Mouse (Mus musculus): ENCODE measurements around the gene Ttc9.

Ttc9 gene

DNA sequence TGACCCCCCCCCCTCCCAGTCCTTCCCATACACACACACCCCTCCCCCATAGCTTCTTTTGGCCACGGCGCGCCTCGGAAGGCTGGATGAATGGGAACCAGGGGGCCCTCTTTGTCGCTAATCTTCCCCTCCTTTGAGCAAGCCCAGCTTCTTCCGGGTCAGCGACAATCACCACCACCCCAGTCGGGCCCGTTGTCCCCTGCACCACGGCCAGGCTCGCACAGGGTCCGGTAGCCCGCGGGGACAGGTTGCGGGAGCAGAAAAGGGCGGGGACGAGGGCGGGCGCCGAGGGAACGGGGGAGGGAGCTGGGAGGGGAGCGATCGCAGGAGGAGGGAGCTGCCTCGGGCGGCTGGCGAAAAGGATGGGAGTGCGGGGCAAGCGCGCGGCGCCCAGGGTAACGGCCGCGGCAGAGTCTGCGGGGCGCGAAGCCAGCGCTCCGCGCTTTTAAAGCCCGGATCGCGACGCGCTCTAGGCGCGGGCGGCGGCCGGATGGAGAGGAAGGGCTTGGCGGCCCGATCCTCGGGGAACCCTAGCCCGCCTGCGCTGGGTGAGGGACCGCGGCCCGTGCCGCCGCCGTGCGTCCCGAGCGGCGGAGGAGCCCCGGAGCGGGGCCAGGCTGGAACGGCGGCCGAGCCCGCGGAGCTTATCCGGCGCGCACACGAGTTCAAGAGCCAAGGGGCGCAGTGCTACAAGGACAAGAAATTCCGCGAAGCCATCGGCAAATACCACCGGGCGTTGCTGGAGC is at the start of gene Ttc9:
Gene Ttc9 (plus strand): TSS at position 335 of the 746 bp plus-strand sequence.
- DNase-seq (ENCODE audit: low read depth, low spot score), result peak; percentile 9

DNA sequence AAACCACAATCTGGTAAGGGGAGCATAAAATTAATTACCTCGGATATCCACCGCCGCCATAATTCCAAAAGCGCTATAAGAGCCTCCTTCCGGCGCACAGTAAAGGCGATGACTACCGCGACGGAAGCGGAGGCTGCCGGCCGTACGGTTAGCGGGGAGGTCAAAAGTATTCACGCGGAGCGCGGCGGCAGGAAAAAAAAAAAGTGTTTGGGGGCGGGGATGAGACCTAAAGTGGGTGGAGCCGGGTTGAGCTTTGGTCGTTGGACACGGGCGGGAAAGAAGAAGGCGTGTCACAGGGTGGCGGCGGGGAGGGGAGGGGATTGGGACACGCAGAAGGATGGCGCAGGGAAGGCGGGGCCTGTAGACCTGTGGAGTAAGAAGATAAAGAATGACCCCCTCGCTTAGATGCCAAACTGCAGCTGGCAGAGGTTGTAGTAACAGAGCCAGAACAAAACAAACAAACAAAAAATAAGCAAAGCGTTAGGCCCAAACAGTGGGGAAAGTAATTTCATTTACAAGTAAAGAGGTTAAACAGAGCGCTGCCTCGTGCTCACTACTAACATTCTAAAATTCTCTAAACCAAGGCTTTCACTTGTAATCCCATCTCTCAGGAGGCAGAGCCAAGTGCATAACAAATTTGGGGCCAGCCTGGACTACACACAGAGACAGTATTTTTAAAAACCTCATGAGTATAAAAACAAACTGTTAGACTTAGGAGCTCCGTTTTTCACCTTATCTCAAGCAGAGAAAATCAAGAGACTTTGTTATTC is 36.0 kb upstream of the Ttc9 start, which contains the start of gene Med6:
Gene Med6 (minus strand): TSS at position 107 of the 770 bp plus-strand sequence.
- DNase-seq (ENCODE audit: low read depth, low spot score), result peak; percentile 97

DNA sequence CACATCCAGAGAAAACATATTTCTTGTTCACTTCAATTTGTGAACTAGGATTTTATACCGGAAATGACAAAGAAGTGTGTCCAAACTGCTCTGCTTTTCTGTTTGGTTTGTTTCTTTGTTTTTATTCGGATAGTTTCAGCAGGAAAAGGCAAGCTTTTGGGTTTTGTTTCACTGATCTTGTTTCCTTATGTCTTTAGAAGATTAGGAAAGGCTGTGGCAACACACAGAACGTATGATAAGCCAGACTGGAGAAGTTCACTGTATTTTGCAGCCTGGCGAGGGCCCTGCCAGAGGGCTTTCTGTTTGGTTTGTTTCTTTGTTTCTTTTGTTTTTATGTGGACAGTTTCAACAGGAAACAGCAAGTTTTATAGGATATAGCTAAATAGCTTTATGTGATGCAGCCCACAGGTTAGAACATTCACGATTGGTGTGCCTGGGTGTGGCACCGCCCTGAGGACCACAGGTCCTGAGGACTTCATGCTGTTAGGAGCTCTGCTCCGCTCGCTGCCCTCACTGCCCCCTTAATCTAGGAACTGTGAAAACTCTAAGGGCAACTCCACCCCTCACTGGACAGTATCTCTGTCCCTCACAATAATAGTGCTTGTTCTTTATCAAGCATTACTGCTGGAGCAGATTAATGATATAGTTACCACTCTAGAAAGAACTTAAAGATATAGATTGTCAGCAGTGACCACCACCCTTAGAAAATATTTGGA is 34.3 kb upstream of the Ttc9 start:
- no peak for DNase-seq (ENCODE audit: low read depth, low spot score)

DNA sequence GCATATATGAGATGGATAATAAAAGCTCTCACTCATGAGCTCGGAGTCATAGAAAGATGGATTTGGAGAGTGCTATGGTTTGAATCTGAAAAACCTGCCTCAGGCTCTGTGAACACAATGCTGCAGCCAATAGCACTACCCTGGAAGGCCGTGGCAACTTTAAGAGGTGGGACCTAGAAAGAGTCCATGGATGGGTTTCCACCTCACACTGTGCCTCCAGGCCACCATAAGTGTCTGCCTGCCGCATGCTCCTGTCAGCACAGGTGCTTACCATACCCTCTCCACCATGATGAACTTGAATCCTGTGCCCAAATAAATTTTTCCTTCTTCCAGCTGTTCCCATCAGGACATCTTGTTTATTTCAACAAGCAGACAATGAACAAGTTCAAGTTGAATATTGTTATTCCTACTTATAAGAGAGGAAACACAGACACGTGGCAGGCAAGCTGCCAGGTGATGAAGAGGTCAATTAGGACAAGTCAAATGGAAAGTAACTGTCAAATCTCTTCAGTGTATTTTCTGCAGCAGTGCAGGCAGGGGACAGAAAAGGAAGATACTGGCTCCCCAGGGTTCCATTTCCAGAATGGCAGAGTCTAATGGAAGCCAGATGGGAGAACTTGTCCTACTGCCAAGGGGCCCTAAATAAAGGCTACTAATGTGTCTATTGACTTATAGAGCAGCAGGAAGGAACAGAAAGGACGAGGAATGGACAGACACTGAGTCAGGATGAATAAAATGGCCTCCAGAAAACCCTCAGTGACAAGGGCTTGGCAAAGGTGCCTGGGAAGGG is 25.9 kb upstream of the Ttc9 start:
- DNase-seq (ENCODE audit: low read depth, low spot score), result no peak

DNA sequence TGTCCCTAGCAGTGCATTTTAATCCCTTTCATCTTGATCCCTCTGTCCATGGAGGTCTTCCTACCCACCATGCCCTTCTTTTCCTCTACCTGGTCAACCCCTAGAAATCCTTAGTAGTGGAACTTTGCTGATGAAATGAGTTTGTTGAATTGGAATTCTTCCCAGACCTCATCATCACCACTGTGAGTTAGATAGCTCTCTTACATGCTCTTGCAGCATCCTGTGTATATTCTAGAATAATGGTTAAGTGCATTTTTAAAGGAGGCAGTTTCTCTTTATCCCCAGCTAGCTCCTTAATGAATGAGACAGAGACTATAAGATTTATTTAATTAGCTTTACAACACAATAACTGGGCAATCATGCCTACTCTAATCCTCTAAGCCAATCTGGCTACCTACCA is 21.6 kb upstream of the Ttc9 start:
- no peak for DNase-seq (ENCODE audit: low read depth, low spot score)

DNA sequence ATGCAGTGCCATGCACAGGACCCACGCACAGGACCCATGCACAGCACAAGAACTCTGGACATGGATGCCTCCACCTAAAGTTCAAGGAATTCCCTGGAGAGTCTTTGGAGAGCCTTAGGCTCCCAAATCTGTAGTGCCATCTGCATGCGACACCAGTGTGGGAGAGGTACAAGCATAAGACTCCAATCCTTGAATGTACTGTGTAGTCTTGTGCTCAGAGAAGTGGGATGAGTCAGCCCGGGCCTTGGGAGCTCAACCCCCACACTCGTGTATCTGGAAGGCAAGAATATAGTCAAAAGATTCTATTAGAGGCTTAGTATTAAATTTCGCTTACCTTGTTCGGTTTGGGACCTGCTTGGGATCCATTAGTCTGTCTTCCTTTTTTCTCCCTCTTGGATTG is 15.2 kb upstream of the Ttc9 start:
- no peak for DNase-seq (ENCODE audit: low read depth, low spot score)

DNA sequence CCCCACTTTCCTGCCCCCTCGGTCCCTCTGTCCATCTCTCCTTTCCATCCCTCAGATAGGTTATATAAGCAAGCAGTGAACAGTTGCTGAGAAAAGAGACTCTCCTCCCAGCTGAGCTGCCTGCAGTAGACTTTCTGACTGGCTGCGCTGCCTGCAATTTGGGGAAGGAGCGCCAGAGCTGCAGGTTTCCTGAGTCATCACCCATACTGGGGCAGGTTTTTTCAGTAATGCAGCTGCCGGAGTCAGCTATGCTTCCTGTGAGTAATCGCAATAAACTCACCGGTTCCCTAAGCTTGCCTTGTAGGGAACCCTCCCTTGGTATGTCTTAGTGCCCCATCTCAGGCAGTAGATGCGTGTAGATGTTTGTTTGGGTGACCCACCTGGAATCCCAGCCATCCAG is 14.1 kb upstream of the Ttc9 start:
- no peak for DNase-seq (ENCODE audit: low read depth, low spot score)

DNA sequence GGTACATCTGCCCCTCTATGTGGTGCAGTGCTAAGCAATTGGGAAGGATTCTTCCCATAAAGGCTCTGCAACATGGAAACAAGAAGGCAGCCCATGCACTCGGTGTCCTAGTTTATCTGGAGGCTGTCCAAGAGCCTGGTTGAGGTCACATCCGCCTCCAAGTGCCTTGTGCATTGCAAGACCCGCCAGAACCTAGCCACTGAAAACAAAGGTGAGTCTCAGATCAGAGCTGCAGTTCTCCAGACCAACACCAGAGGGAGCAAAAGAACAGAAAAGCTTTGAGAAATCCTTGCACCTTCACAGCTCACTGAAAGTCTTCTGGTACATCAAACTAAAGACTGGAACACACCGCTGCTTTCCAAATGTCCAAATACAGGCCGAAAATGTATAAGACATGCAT is 11.7 kb upstream of the Ttc9 start:
- DNase-seq (ENCODE audit: low read depth, low spot score), result peak; percentile 81

DNA sequence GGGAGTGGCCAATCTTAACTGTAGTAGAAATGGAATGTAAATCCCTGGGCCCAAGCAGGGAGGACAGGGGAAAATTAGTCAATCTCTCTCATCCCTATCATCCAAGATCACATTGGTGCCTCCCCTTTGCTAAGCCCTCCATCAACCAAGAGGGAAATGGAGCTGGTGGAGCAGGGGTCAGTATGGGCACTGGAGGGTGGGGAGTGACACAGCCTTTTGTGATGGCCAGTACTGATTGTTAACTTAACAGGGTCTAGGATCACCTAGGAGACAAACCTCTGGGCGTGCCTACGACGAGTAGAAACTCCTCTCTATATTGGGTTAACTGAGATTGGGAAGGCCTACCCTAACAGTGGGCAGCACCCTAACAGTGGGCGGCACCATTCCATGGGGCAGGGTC is 7.7 kb upstream of the Ttc9 start:
- DNase-seq (ENCODE audit: low read depth, low spot score), result no peak

DNA sequence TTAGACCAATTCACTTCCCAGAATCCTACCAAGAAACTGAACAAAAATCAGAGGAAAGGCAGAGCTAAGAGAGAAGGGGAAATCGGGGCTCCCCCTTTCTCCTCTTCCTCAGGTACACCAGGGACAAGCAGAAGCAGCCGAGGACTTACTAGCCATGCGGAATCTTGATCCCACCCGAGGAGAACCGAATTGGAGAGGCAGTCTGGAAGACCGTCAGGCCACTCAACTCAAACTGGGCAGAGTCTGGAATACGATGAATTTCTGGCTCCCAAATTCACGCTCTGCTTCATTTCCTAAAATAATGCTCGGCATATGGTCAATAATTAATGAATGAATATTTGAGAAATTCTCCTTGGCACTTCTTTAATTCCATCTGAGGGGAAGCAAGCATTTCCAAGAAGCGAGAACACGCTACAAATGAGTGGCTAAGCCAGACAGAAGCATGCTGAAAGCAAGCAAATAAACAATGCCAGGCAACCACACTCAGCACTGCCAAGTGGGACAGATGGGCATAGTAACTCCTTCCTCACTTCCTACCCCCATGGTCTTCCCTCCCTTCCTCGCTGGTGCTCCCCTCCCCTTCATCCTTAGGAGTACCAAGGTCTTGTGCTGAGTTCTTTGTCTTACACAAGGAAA is 4.7 kb upstream of the Ttc9 start:
- no peak for DNase-seq (ENCODE audit: low read depth, low spot score)

DNA sequence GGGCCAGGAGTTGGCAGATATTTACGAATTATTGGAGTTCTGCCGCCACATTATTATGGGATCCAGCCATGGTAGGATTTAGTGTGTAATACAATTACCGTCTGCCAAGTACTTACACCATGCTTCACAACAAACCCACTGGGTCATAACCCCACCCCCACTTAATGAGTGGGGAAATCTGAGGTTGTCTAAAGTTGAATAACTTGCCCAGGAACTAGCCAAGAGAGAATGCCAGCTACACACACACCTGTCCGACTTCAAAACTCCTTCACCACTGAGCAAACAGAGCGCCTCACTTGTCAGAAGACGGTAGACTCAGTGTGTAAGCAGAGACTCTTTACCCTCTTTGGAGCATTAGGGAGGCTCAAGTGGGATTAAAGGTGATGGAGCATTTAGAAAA is 3.6 kb upstream of the Ttc9 start:
- no peak for DNase-seq (ENCODE audit: low read depth, low spot score)

DNA sequence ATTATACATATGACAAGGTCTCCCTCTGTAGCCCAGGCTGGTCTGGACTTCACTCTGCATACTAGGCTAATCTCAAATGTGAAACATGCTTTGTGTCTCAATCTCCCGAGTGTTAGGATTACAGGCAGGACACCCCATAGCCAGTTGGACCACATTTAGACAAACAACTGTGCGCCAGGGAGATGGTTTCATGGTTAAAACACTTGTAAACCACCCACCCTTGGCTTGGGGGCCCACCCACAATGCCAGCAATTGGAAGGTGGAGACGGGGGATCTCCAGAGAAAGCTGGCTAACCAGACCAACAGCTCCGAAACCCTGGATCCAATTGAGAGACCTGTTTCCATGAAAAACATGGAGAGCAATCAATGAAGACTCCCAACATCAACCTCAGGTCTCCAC is 3.0 kb upstream of the Ttc9 start:
- no peak for DNase-seq (ENCODE audit: low read depth, low spot score)

DNA sequence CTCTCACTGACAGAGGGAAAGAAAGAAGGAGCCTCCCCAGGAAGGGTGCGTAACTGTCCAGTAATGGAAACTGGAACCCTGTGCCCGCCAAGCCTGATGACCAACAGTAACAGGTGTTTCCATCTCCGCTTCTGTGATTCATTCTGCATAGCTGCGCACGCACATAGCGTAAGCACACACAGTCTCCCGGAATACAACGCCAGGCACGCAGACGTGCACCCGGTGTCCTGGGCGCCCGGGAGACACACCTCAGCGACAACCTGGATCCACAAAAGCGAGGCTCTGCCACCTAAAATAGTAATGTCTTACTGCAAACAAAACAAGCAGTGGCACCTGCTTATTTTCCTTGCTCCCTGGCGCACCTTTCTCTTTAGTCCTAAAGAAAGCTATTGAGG is 532 bp upstream of the Ttc9 start:
- peak; percentile 19 for DNase-seq (ENCODE audit: low read depth, low spot score)

DNA sequence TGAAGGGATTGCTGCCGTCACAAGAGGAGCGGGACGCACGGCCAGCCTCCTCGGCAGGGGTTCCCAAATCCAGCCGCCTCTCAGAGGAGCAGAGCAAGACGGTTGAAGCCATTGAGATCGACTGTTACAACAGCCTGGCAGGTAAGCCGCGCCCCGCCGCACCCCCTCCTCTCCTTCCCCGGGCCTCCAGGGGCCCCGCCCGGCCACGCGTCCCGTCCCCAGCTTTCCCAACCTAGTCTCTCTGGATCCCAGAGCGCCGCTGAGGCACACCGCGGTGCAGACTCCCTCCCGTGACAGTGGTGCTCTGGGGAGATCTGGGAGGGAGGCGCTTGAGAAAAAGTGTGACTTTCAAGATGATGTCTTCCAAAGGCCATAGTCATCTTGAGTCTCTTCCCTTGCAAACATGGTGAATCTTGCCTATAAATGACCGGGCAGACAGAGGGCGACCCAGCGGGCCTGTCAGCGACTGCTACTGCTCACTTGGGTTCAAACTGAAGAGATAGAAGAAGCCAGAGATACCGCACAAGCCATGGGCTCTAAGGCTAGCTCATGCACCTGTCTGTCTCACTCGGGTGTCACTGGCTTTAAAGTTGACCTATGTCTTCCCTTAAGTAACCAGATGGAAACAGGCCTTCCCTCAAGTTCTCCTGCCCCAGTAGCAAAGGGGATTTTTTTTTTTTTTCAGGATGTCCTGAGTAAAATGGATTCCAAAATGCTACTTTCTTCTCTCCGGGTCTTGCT is 782 bp downstream of the Ttc9 start:
- DNase-seq (ENCODE audit: low read depth, low spot score), result no peak

DNA sequence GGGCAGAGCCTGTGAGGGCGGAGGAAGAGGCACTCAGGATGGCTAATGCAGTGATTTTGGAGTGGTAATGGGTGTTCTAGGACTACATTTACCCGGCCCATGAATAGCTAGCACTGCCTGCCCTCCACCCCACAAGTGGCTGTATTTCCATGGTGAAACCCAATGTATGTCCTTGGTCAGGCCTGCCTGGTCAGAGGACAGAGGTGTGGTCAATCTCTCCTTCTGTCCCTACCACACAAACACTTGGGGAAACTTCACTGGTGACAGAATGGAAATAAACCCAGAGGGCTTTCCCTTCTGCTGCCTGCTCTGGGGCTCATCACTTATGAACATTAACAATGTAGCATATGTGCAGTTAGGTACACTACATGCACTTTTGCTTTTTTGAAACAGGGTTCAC is 2.2 kb downstream of the Ttc9 start:
- no peak for DNase-seq (ENCODE audit: low read depth, low spot score)

DNA sequence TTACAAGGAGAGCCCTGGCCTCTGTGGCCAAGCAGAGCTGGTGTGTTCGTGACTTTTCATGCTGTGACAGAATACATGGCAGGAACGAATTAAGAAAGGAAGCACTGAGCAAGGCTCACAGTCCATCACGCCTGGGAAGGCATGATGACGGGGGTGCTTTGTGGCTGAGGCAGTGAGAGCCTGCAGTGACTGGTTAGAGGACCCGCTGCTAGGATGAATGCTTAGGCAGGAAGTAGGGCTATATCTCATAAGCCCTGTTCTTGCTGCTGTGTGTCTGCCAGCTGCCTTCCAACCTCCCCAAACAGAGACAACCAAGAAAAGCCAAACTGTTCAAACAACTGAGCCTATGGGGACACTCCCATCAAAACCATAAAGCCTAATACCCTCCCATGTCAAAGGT is 9.6 kb downstream of the Ttc9 start:
- no peak for DNase-seq (ENCODE audit: low read depth, low spot score)

DNA sequence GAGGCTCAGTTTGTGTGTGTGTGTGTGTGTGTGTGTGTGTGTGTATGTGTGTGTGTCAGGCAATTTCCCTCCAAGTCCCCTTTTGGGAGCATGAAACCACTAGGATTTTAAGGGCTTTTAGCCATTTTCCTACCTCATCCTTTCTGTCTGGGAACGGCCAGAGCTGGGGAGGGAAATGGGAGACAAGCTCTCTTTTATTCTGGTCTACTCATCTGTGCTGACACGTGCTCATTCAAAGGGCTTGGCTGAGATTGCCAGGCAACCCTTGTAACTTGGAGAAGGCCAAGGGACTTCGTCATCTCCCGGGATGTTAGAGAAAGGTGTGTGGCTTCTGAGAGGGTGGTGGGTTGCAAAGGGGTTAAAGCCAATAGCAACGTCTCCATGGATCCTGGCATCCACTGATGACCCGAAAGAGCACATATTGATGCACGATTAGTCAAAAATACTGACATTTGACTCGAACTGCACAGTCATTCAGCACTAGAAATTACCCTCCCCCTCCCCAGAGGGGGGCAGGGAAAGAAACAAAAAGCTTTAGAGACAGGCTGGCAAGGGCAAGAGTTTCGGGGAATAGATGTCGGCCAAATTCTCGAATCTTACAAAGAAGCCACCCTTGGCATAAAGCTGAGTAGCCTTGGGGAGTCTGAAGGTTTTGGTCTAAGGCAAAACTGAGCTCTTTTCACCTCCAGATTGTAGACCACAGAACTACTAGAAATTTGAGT is 11.5 kb downstream of the Ttc9 start:
- no peak for DNase-seq (ENCODE audit: low read depth, low spot score)

DNA sequence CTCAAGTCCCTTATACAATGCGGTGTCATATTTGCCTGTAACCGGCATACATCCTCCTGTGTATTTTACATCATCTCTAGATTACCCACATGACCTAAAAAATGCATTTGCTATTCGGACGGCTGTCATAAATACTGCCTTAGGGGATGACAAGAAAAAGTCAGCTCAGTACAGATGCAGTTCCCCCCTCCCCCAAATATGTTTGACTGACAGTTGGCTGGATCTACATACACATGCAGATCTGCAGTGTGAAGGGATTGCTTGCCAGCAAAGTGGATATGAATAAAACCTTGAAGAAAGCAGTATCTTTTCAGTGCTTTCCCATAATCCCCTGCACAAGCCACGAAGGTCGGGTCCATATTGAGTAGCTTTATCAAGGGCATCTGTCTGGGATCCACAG is 15.8 kb downstream of the Ttc9 start:
- no peak for DNase-seq (ENCODE audit: low read depth, low spot score)

DNA sequence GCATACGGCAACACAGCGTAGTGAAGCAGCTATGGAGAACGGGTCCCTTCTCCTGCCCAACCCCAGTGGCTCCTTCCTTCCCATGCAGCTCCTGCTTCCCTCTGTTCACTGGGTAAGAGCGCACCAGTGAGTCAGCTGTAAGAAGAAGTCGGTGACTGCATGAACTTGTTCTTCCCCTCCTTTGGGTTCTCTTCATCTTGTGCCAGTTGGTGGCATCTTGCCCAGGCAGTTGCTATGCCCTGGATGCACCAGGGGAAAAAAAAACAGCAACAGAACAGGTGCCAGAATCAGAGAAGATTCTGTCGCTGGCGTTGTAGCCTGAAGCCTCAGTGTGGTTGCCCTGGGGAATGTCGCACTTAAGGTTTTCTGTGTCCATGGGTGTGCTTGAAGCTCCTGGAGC is 22.3 kb downstream of the Ttc9 start:
- DNase-seq (ENCODE audit: low read depth, low spot score), result no peak

DNA sequence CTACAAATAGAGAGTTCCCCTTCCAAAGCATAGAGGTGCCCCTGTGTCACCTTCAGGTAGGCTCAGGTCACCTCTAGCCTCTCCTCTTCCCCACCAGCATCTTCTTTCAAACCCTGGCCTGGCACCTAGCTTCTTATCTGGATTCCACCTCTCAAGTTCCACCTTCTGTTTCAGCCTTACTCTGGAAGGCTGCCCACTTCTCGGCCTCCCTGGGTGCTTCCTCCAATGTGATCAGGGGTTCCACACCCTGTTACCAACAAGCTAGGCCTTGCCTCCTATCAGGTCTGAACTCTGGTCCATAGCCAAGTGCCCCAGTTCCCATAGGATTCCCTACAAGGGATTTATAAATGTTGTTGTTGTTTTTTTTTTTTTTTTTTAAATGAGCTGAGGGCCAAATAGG is 26.3 kb downstream of the Ttc9 start:
- no peak for DNase-seq (ENCODE audit: low read depth, low spot score)
